Mouse (Mus musculus) urinary bladder, postnatal 10 days (tissue): ENCODE results near the gene Grip1.

Experiments
- DNase-seq: peaks from one replicate; pipeline ENCODE4 v3.0.0; 2022; ENCODE audit warnings: low spot score

The Grip1 gene

GRCm38 (mm10) chr10:119453431-119454105 is at the start of gene Grip1:
Gene Grip1 (plus strand): TSS chr10:119453830.
- DNase-seq, result no peak

GRCm38 (mm10) chr10:119405103-119405502 is 48.5 kb upstream of the Grip1 start:
- no peak for DNase-seq

- no peak for DNase-seq
Observed at GRCm38 (mm10) chr10:119405612-119406011, 48.0 kb upstream of the Grip1 start.

- no peak for DNase-seq
Observed at GRCm38 (mm10) chr10:119408327-119408726, 45.3 kb upstream of the Grip1 start.

GRCm38 (mm10) chr10:119413238-119413637 is 40.4 kb upstream of the Grip1 start:
- no peak for DNase-seq

- no peak for DNase-seq
Observed at GRCm38 (mm10) chr10:119415106-119415505, 38.5 kb upstream of the Grip1 start.

- no peak for DNase-seq
Observed at GRCm38 (mm10) chr10:119421418-119421817, 32.2 kb upstream of the Grip1 start.

- no peak for DNase-seq
Observed at GRCm38 (mm10) chr10:119423821-119424534, 29.7 kb upstream of the Grip1 start.

GRCm38 (mm10) chr10:119427653-119428052 is 26.0 kb upstream of the Grip1 start:
- DNase-seq, result no peak

- no peak for DNase-seq
Observed at GRCm38 (mm10) chr10:119428106-119428505, 25.5 kb upstream of the Grip1 start.

- DNase-seq, result no peak
Observed at GRCm38 (mm10) chr10:119430240-119430639, 23.4 kb upstream of the Grip1 start.

- no peak for DNase-seq
Observed at GRCm38 (mm10) chr10:119431801-119432200, 21.8 kb upstream of the Grip1 start.

GRCm38 (mm10) chr10:119435818-119436217 is 17.8 kb upstream of the Grip1 start:
- no peak for DNase-seq

- DNase-seq, result no peak
Observed at GRCm38 (mm10) chr10:119437319-119437718, 16.3 kb upstream of the Grip1 start.

- DNase-seq, result no peak
Observed at GRCm38 (mm10) chr10:119441743-119442142, 11.9 kb upstream of the Grip1 start.

GRCm38 (mm10) chr10:119447392-119447914 is 6.2 kb upstream of the Grip1 start:
- no peak for DNase-seq

GRCm38 (mm10) chr10:119447930-119448329 is 5.7 kb upstream of the Grip1 start:
- no peak for DNase-seq

- no peak for DNase-seq
Observed at GRCm38 (mm10) chr10:119452698-119453097, 932 bp upstream of the Grip1 start.

GRCm38 (mm10) chr10:119454106-119454667 is 557 bp downstream of the Grip1 start:
- no peak for DNase-seq

- DNase-seq, result no peak
Observed at GRCm38 (mm10) chr10:119454668-119455542, 1.3 kb downstream of the Grip1 start.

GRCm38 (mm10) chr10:119455543-119455940 is 1.9 kb downstream of the Grip1 start:
- DNase-seq, result no peak

- DNase-seq, result no peak
Observed at GRCm38 (mm10) chr10:119457121-119457520, 3.5 kb downstream of the Grip1 start.
